Mouse (Mus musculus) megakaryocyte-erythroid progenitor cell, adult 5-6 weeks (primary cell): Measurements from ENCODE around the gene Dhdds. TPM values are rescaled to one million over a fixed set of nuclear protein-coding genes. Genes with fewer than 3 reads are reported as not detected.

Experiments
- ATAC-seq: replicated peaks from 2 replicates; pipeline ENCODE4 v1.8.0; 2016; ENCODE audit warnings: mild to moderate bottlenecking, inconsistent platforms; ENCODE audit not compliant: severe bottlenecking, poor library complexity, low FRiP score, low TSS enrichment
- total RNA-seq, 2 experiments: library from RNA; stranded (forward) in 1 of 2; stranded (reverse) in 1 of 2; fragments of 200-1000, 215-1000 nt in 1 of 2; fragments of >200 nt in 1 of 2; fragmentation: Nextera tagmentation in 1 of 2; gene quantifications; 2 replicates each; pipeline ENCODE4 v1.2.3; 2014 to 2017

Dhdds gene
- total RNA-seq (2014; fragmentation: Nextera tagmentation) (27.0 and 34.0 TPM in 2 replicates), total RNA-seq (2017) (10.6 and 26.2 TPM in 2 replicates)

- peak; percentile 99 for ATAC-seq
These were observed at the start of gene Dhdds for GRCm38 (mm10) chr4:134000466-134001438. Dhdds (minus strand) TSS chr4:134000918.

- no peak for ATAC-seq
These were observed 46.9 kb upstream of the Dhdds start for GRCm38 (mm10) chr4:134047648-134048047.

- no peak for ATAC-seq
These were observed 42.3 kb upstream of the Dhdds start for GRCm38 (mm10) chr4:134043041-134043440.

- peak; percentile 73; the same call in 1 of the 2 replicates for ATAC-seq
These were observed 40.8 kb upstream of the Dhdds start for GRCm38 (mm10) chr4:134041317-134042123.

GRCm38 (mm10) chr4:134035953-134036352 lies 35.2 kb upstream of the Dhdds start:
- ATAC-seq, result peak; percentile 68

GRCm38 (mm10) chr4:134025802-134026201 lies 25.1 kb upstream of the Dhdds start:
- no peak for ATAC-seq

- ATAC-seq, result no peak; the same call in 1 of the 2 replicates
These were observed 19.9 kb upstream of the Dhdds start for GRCm38 (mm10) chr4:134020621-134021020.

GRCm38 (mm10) chr4:134019641-134020351 lies 19.1 kb upstream of the Dhdds start:
- 0 out of 2 replicates have a peak, but pooled peaks have one; percentile 12 for ATAC-seq

- ATAC-seq, result no peak
These were observed 18.5 kb upstream of the Dhdds start for GRCm38 (mm10) chr4:134019210-134019609.

GRCm38 (mm10) chr4:134018779-134019145 lies 18.0 kb upstream of the Dhdds start, which contains the start of gene Lin28a:
Lin28a (minus strand) TSS chr4:134018841.
- no peak for ATAC-seq

- ATAC-seq, result no peak
These were observed 17.5 kb upstream of the Dhdds start for GRCm38 (mm10) chr4:134018038-134018778.

GRCm38 (mm10) chr4:134017201-134017865 lies 16.6 kb upstream of the Dhdds start:
- no peak for ATAC-seq

- ATAC-seq, result no peak
These were observed 16.0 kb upstream of the Dhdds start for GRCm38 (mm10) chr4:134016767-134017166.

GRCm38 (mm10) chr4:134016208-134016607 lies 15.5 kb upstream of the Dhdds start:
- no peak for ATAC-seq

- ATAC-seq, result peak; percentile 62; the same call in 1 of the 2 replicates
These were observed 12.3 kb upstream of the Dhdds start for GRCm38 (mm10) chr4:134012858-134013528.

GRCm38 (mm10) chr4:134011450-134012414 lies 11.0 kb upstream of the Dhdds start:
- no peak for ATAC-seq

- no peak for ATAC-seq
These were observed 9.0 kb upstream of the Dhdds start for GRCm38 (mm10) chr4:134009709-134010108.
